Mouse (Mus musculus) CH12.LX (cell line): ENCODE data around the gene Fam234b. TPM values are rescaled to one million over a fixed set of nuclear protein-coding genes. Genes with fewer than 3 reads are reported as not detected.

Source experiments
- DNase-seq: peaks from one replicate; pipeline ENCODE4 v3.0.0-alpha.2; 2013; ENCODE audit errors: extremely low read depth
- H3K27ac ChIP-seq: 2 replicates; pipeline ENCODE4 v1.5.1; 2012; ENCODE audit warnings: low read depth, mild to moderate bottlenecking, control low read depth, moderate library complexity; ENCODE audit not compliant: insufficient read depth
- H3K27me3 ChIP-seq: replicated peaks from 2 replicates; pipeline ENCODE3; 2012; ENCODE audit warnings: inconsistent platforms
- H3K36me3 ChIP-seq, 2 experiments: replicated peaks in 1 of 2; 2 replicates each; pipeline versions ENCODE3 to v1.6.1; 2012; ENCODE audit warnings: inconsistent platforms in 1 of 2, low read length in 1 of 2, mild to moderate bottlenecking in 1 of 2, mixed read lengths in 1 of 2, moderate library complexity in 1 of 2; ENCODE audit not compliant: control insufficient read depth in 1 of 2, insufficient read depth in 1 of 2
- H3K4me1 ChIP-seq, 2 experiments: 2 replicates each; pipeline ENCODE4 v1.6.1; 2012; ENCODE audit warnings: inconsistent platforms in 1 of 2, moderate library complexity in 1 of 2; ENCODE audit not compliant: insufficient read depth in 2 of 2, control insufficient read depth in 1 of 2
- H3K4me2 ChIP-seq: 2 replicates; pipeline ENCODE4 v1.6.1; 2012; ENCODE audit warnings: low read depth, mild to moderate bottlenecking, control low read depth; ENCODE audit not compliant: poor library complexity, insufficient read depth, severe bottlenecking
- H3K4me3 ChIP-seq, 3 experiments: fragments of 150-350 bp in 1 of 3; sonication (generic) in 1 of 3; replicated peaks in 1 of 3; 2 replicates each; pipeline versions ENCODE3 to v1.5.1; 2011 to 2012; ENCODE audit warnings: low read depth in 2 of 3, low read length in 2 of 3, mild to moderate bottlenecking in 2 of 3, moderate library complexity in 2 of 3, control low read depth in 1 of 3, improper control_type of control experiment in 1 of 3, inconsistent platforms in 1 of 3, mixed read lengths in 1 of 3; ENCODE audit not compliant: poor library complexity in 1 of 3
- H3K79me2 ChIP-seq: replicated peaks from 2 replicates; pipeline ENCODE4 v1.6.1; 2012; ENCODE audit warnings: mild to moderate bottlenecking, moderate library complexity; ENCODE audit not compliant: control insufficient read depth, poor library complexity, insufficient read depth, severe bottlenecking; ENCODE audit errors: extremely low read depth
- H3K9ac ChIP-seq: 2 replicates; pipeline ENCODE4 v1.6.1; 2012; ENCODE audit warnings: low read depth, mild to moderate bottlenecking, control low read depth, moderate library complexity; ENCODE audit not compliant: insufficient read depth
- H3K9me3 ChIP-seq: replicated peaks from 2 replicates; pipeline ENCODE3; 2012; ENCODE audit warnings: low read length, inconsistent platforms, mixed read lengths
- BHLHE40 ChIP-seq: IDR thresholded peaks from 2 replicates; pipeline ENCODE4 v1.6.1; 2011; ENCODE audit warnings: mild to moderate bottlenecking, low read depth, low read length, improper control_type of control experiment
- CHD1 ChIP-seq: IDR thresholded peaks from 2 replicates; pipeline ENCODE4 v1.6.1; 2012; ENCODE audit warnings: low read depth, low read length, improper control_type of control experiment, inconsistent platforms
- CTCF ChIP-seq, 2 experiments: IDR thresholded peaks in 1 of 2; conservative IDR thresholded peaks in 1 of 2; 2 replicates each; pipeline ENCODE4 v1.5.1; 2011 to 2012; ENCODE audit warnings: low read depth in 2 of 2, low read length in 2 of 2, improper control_type of control experiment in 1 of 2, inconsistent platforms in 1 of 2, mild to moderate bottlenecking in 1 of 2, moderate library complexity in 1 of 2
- ETS1 ChIP-seq: conservative IDR thresholded peaks from 2 replicates; pipeline ENCODE4 v1.6.1; 2012; ENCODE audit warnings: low read depth, mild to moderate bottlenecking, inconsistent platforms, low read length, improper control_type of control experiment, moderate library complexity
- HCFC1 ChIP-seq: IDR thresholded peaks from 2 replicates; pipeline ENCODE4 v1.6.1; 2012; ENCODE audit warnings: low read depth, mild to moderate bottlenecking, inconsistent platforms, low read length, improper control_type of control experiment
- IRF4 ChIP-seq: IDR thresholded peaks from 2 replicates; pipeline ENCODE4 v1.6.1; 2014; ENCODE audit warnings: low read depth, mild to moderate bottlenecking, inconsistent platforms, low read length, improper control_type of control experiment
- JUND ChIP-seq: conservative IDR thresholded peaks from 2 replicates; pipeline ENCODE4 v1.6.1; 2011; ENCODE audit warnings: low read depth, low read length, improper control_type of control experiment
- MAX ChIP-seq: IDR thresholded peaks from 2 replicates; pipeline ENCODE4 v1.6.1; 2011; ENCODE audit warnings: low read length, improper control_type of control experiment
- MAZ ChIP-seq: IDR thresholded peaks from 2 replicates; pipeline ENCODE4 v1.6.1; 2012; ENCODE audit warnings: low read depth, mild to moderate bottlenecking, inconsistent platforms, low read length, improper control_type of control experiment, moderate library complexity
- MEF2A ChIP-seq: IDR thresholded peaks from 2 replicates; pipeline ENCODE4 v1.6.1; 2014; ENCODE audit warnings: low read depth, mild to moderate bottlenecking, inconsistent platforms, low read length, improper control_type of control experiment, borderline replicate concordance
- MYC ChIP-seq: IDR thresholded peaks from 2 replicates; pipeline ENCODE4 v1.6.1; 2011; ENCODE audit warnings: low read depth, mild to moderate bottlenecking, improper control_type of control experiment, low read length
- NELFE ChIP-seq: IDR thresholded peaks from 2 replicates; pipeline ENCODE4 v1.6.1; 2011; ENCODE audit warnings: low read depth, low read length, improper control_type of control experiment
- NRF1 ChIP-seq: IDR thresholded peaks from 2 replicates; pipeline ENCODE4 v1.6.1; 2014; ENCODE audit warnings: low read depth, mild to moderate bottlenecking, inconsistent platforms, low read length, improper control_type of control experiment, moderate library complexity
- PAX5 ChIP-seq: IDR thresholded peaks from 2 replicates; pipeline ENCODE4 v1.6.1; 2012; ENCODE audit warnings: low read length, inconsistent platforms, mixed read lengths
- POLR2A ChIP-seq: IDR thresholded peaks from 2 replicates; pipeline ENCODE4 v1.6.1; 2011; ENCODE audit warnings: low read depth, mild to moderate bottlenecking, improper control_type of control experiment, low read length
- RAD21 ChIP-seq: IDR thresholded peaks from 2 replicates; pipeline ENCODE4 v1.6.1; 2011; ENCODE audit warnings: low read depth, mild to moderate bottlenecking, low read length, improper control_type of control experiment, moderate library complexity
- SIN3A ChIP-seq: IDR thresholded peaks from 2 replicates; pipeline ENCODE4 v1.6.1; 2012; ENCODE audit warnings: low read length, improper control_type of control experiment, inconsistent platforms
- SMC3 ChIP-seq: IDR thresholded peaks from 2 replicates; pipeline ENCODE4 v1.6.1; 2011; ENCODE audit warnings: low read depth, low read length, improper control_type of control experiment
- TBP ChIP-seq: conservative IDR thresholded peaks from 2 replicates; pipeline ENCODE4 v1.6.1; 2011; ENCODE audit warnings: low read depth, low read length, improper control_type of control experiment
- TCF12 ChIP-seq: IDR thresholded peaks from 2 replicates; pipeline ENCODE4 v1.6.1; 2014; ENCODE audit warnings: low read depth, mild to moderate bottlenecking, inconsistent platforms, low read length, improper control_type of control experiment
- UBTF ChIP-seq: IDR thresholded peaks from 2 replicates; pipeline ENCODE4 v1.6.1; 2012; ENCODE audit warnings: low read depth, mild to moderate bottlenecking, inconsistent platforms, low read length, improper control_type of control experiment, moderate library complexity
- USF1 ChIP-seq: IDR thresholded peaks from 2 replicates; pipeline ENCODE4 v1.6.1; 2014; ENCODE audit warnings: low read depth, mild to moderate bottlenecking, inconsistent platforms, low read length, improper control_type of control experiment
- ZC3H11A ChIP-seq: IDR thresholded peaks from 2 replicates; pipeline ENCODE4 v1.6.1; 2012; ENCODE audit warnings: low read depth, mild to moderate bottlenecking, inconsistent platforms, low read length, improper control_type of control experiment
- ZKSCAN1 ChIP-seq: IDR thresholded peaks from 2 replicates; pipeline ENCODE4 v1.6.1; 2012; ENCODE audit warnings: low read depth, inconsistent platforms, low read length, improper control_type of control experiment, borderline replicate concordance
- ZMIZ1 ChIP-seq: IDR thresholded peaks from 2 replicates; pipeline ENCODE4 v1.6.1; 2012; ENCODE audit warnings: low read depth, mild to moderate bottlenecking, inconsistent platforms, low read length, improper control_type of control experiment
- dilution Hi-C: fragments of 300-500 bp; cut with MboI; formaldehyde crosslinking; loops from 2 replicates; pipeline ENCODE4 v1.14.3; 2020; ENCODE audit warnings: low sequenced_read_pairs; ENCODE audit not compliant: extremely low pct_unique_long_range_greater_than_20kb, extremely low pct_ligation_motif_present
- in situ Hi-C: fragments of 300-500 bp; cut with MboI; formaldehyde crosslinking; loops from 3 replicates; pipeline ENCODE4 v1.14.3; 2019; ENCODE audit warnings: low sequenced_read_pairs, low pct_ligation_motif_present, low pct_unique_long_range_greater_than_20kb, mixed read lengths
- polyA plus RNA-seq: library from polyadenylated mRNA; unstranded; fragments of >175 nt; gene quantifications from 2 replicates; pipeline ENCODE4 v1.2.1, GENCODE M21; 2012; ENCODE audit warnings: low read depth; ENCODE audit not compliant: insufficient read length
- total RNA-seq, 2 experiments: library from RNA; depleted of rRNA; stranded (reverse); fragments of 300-350 nt in 1 of 2; fragments of >200 nt in 1 of 2; gene quantifications; 2 replicates each; pipeline ENCODE4 v1.2.3; 2012 to 2014

Gene Fam234b
- total and polyA plus RNA-seq, 3 experiments: 0.04 to 0.76 (median 0.20) TPM

DNA sequence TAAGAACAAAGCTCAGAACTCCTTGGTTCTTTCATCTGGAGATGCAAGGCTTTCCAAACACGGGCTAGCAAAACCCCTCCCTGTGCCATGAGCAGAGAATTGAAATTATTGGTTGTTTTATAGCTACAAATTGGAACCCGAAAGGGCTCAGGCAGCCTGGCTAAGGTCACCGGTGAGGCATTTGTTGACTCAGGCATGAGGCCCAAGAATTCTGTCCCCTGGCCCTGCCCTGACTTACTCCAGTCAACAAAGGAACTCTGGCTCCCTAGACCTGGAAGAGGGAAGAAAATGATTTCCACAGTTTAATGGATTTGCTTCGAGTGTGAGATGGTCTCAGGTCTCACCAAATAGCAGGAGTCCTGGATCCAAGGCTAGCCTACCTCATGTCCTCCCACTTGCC, 94.6 kb downstream of the Fam234b start:
- Histone ChIP-seq H3K27ac (no peak overlapping the region), H3K4me1 (no peaks in the 10 kb centered on the region), H3K4me2 (no peak overlapping the region)

DNA sequence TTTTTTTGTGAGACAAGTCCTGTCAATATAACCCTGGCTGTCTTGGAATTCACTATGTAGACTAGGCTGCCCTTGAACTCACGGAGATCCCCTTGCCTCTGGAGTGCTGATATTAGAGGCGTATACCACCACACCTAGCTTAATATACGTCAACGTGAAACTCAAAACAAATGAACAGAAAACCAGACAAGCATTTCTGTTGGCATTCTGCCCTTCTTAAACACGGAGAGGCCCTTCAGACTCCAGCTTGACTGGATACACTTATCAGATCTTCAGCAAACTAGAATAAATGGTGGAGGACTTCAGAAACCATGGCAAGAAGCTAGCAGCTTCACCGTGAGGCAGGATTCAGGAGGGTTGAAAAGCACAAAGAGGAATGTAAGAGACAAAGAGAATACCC, 96.4 kb downstream of the Fam234b start:
- no peak for TF ChIP-seq POLR2A
- no peak for TF ChIP-seq CHD1
- no peak for TF ChIP-seq MYC
- TF ChIP-seq SIN3A: no peak
- TF ChIP-seq UBTF: no peak
- TF ChIP-seq CTCF (conservative IDR thresholded peaks at IDR 0.05 in 1 of 2, IDR thresholded peaks at IDR 0.05 in 1 of 2; ENCODE audit: low read depth in 2 of 2, low read length in 2 of 2): no peak
- no peak for TF ChIP-seq USF1
- no peak for TF ChIP-seq JUND
- no peak for TF ChIP-seq BHLHE40
- no peak for TF ChIP-seq ZC3H11A
- TF ChIP-seq HCFC1: no peak
- no peak for TF ChIP-seq TBP
- TF ChIP-seq IRF4: no peak
- no peak for TF ChIP-seq ZKSCAN1
- no peak for TF ChIP-seq ETS1
- no peak for TF ChIP-seq TCF12
- no peak for TF ChIP-seq NELFE
- no peak for TF ChIP-seq PAX5
- TF ChIP-seq MAX: no peak
- TF ChIP-seq ZMIZ1: no peak
- TF ChIP-seq, all 38 proteins: peak for 0
- no peaks in the 10 kb centered on the region for H3K36me3 ChIP-seq
- no peak for DNase-seq
- no peak overlapping the region for H3K27ac ChIP-seq
- H3K9ac ChIP-seq: no peak overlapping the region
- no peaks in the 10 kb centered on the region for H3K79me2 ChIP-seq
- no peaks in the 10 kb centered on the region for H3K9me3 ChIP-seq
- in situ Hi-C loops (no loop called here), dilution Hi-C loops (no loop called here)
- no peaks in the 10 kb centered on the region for H3K4me1 ChIP-seq
- no peak overlapping the region for H3K4me2 ChIP-seq
- peaks cover 5% of the 10 kb centered on the region for H3K27me3 ChIP-seq
- no peak overlapping the region for H3K4me3 ChIP-seq

More for the DNA sequence above, 94.6 kb downstream of the Fam234b start:
- Histone ChIP-seq H3K9ac (no peak overlapping the region), H3K9me3 (no peaks in the 10 kb centered on the region), H3K4me3 (no peak overlapping the region), H3K36me3 (no peaks in the 10 kb centered on the region), H3K27me3 (peaks cover 3% of the 10 kb centered on the region), H3K79me2 (no peaks in the 10 kb centered on the region)
- in situ Hi-C loops (no loop called here), dilution Hi-C loops (no loop called here)
- TF ChIP-seq ETS1 (no peak), MEF2A (no peak), ZMIZ1 (no peak), NRF1 (no peak), MAZ (no peak), CTCF (conservative IDR thresholded peaks at IDR 0.05 in 1 of 2, IDR thresholded peaks at IDR 0.05 in 1 of 2; ENCODE audit: low read depth in 2 of 2, low read length in 2 of 2) (no peak), UBTF (no peak), SIN3A (no peak), USF1 (no peak), SMC3 (no peak), RAD21 (no peak), ZC3H11A (no peak), HCFC1 (no peak), NELFE (no peak), BHLHE40 (no peak), PAX5 (no peak)
- DNase-seq: no peak
